Comparison of ENCODE assay signal across 9 mouse cellular contexts in the genomic region with DNA sequence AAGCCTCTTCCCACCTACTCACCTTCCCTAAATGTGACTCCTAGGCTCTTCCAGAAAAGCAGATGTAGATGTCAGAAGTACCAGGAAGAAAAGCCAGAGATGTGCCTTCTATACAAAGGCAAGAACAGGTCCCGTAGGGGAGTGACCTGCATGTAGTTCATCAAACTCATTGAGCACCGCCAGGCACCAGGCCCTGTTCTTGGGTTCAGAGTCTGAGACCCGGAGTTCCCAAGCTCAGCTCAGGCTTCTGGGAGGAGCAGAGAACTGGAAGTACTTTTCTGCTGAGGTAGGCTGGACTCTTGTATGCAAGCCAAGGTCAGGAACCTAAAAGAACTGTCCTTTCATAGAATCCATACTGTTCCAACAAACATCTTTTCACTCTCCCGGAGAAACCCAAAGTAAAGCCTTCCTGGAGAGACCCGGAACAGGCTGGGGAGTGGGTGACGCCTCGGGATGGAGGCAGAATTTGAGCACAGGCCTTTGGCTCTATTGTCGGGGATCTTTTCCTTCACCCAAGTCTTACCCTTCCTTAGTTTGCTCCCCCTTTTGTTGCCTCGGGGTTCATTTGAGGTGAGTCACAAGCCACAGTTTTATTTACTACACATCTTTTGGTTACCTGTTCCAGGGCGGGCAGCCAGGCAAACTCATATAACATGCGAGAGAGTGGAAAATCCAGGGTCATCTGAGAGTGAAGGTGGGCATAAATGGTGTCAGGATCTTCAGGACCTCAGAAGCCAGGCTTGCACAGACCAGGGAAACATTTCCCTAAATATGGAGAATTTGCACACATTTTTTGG. TPM values are rescaled to one million over a fixed set of nuclear protein-coding genes. Genes with fewer than 3 reads are reported as not detected.
DNase-seq lines count a peak whose midpoint lies in the region; ATAC-seq and TF ChIP-seq lines count a peak whose summit lies in the region.
"Had no signal": no experiment of that assay in that cellular context is flagged by ENCODE, and none has a peak within 500 bp of the region (broad histone marks: within the 10 kb centered on the region; RNA-seq: fewer than 3 reads in every experiment).

No protein-coding gene starts in this region.

- H3K9ac ChIP-seq in MEL (ENCODE audit: control insufficient read depth, low read depth, low read length, poor library complexity, severe bottlenecking): peak overlapping the region; percentile 84
- no peak overlapping the region for H3K9ac ChIP-seq in forebrain, postnatal 0 days
- H3K9ac ChIP-seq in kidney, embryonic 14.5 days (ENCODE audit: low read depth, low read length): no peak overlapping the region
- H3K9ac ChIP-seq in midbrain, embryonic 16.5 days (ENCODE audit: low read depth, low read length): peak overlapping the region; percentile 91; the same call in 1 of the 2 replicates

- DNase-seq in MEL (ENCODE audit: low read depth, low spot score): no peak
- DNase-seq in forebrain, postnatal 0 days: no peak
- DNase-seq in urinary bladder, postnatal 10 days (ENCODE audit: low spot score): no peak
- DNase-seq in urinary bladder, adult 2 months (ENCODE audit: low spot score): no peak

- peaks cover 27% of the 10 kb centered on the region for H3K36me3 ChIP-seq in erythroblast, embryonic 14.5 days (ENCODE audit: control insufficient read depth)
- peaks cover 0 to 32% of the 10 kb centered on the region in 2 experiments; a peak in 2 of 4 replicates for H3K36me3 ChIP-seq in MEL (ENCODE audit: control insufficient read depth in 1 of 2, insufficient read depth in 2 of 2, low read length in 2 of 2)
- H3K36me3 ChIP-seq in forebrain, postnatal 0 days (ENCODE audit: insufficient read depth): no peaks in the 10 kb centered on the region
- H3K36me3 ChIP-seq in kidney, embryonic 14.5 days (ENCODE audit: control insufficient read depth, insufficient read depth, low read length): no peaks in the 10 kb centered on the region
- no peaks in the 10 kb centered on the region for H3K36me3 ChIP-seq in midbrain, embryonic 16.5 days (ENCODE audit: control insufficient read depth, insufficient read depth, low read length)

- no peak for ATAC-seq in erythroblast, adult 5-6 weeks (replicated peaks; ENCODE audit: low FRiP score, poor library complexity, severe bottlenecking)
- no peak for ATAC-seq in forebrain, postnatal 0 days
- no peak for ATAC-seq in kidney, embryonic 14.5 days (ENCODE audit: low FRiP score, low TSS enrichment)
- no peak for ATAC-seq in midbrain, embryonic 16.5 days

- peak overlapping the region; percentile 66 for H3K4me2 ChIP-seq in forebrain, postnatal 0 days (ENCODE audit: low read depth)
- H3K4me2 ChIP-seq in kidney, embryonic 14.5 days (replicated peaks; ENCODE audit: low read depth, low read length): peak overlapping the region; percentile 66
- peak overlapping the region; percentile 90 for H3K4me2 ChIP-seq in midbrain, embryonic 16.5 days (ENCODE audit: low read length)

- peaks cover 76% of the 10 kb centered on the region for H3K4me1 ChIP-seq in erythroblast, embryonic 14.5 days (ENCODE audit: control insufficient read depth)
- H3K4me1 ChIP-seq in MEL (ENCODE audit: control insufficient read depth in 1 of 2, insufficient read depth in 2 of 2, low read length in 2 of 2): peaks cover 15 to 30% of the 10 kb centered on the region in 2 experiments
- peaks cover 14% of the 10 kb centered on the region; the same call in 1 of the 2 replicates for H3K4me1 ChIP-seq in forebrain, postnatal 0 days (ENCODE audit: insufficient read depth)
- peaks cover 13% of the 10 kb centered on the region for H3K4me1 ChIP-seq in kidney, embryonic 14.5 days (ENCODE audit: control insufficient read depth, insufficient read depth, low read length)
- H3K4me1 ChIP-seq in midbrain, embryonic 16.5 days (ENCODE audit: control insufficient read depth, insufficient read depth, low read length): peaks cover 22% of the 10 kb centered on the region

- peak overlapping the region; percentile 95 for H3K4me3 ChIP-seq in erythroblast, embryonic 14.5 days (replicated peaks)
- peak overlapping the region; percentile 52 to 65; a peak in 3 of 4 replicates for H3K4me3 ChIP-seq in MEL (ENCODE audit: control insufficient read depth in 1 of 2, insufficient read depth in 1 of 2, low read depth in 2 of 2, low read length in 2 of 2)
- peak overlapping the region; percentile 85; the same call in 1 of the 2 replicates for H3K4me3 ChIP-seq in forebrain, postnatal 0 days (ENCODE audit: low read depth, low read length)
- H3K4me3 ChIP-seq in kidney, embryonic 14.5 days (ENCODE audit: low read length): no peak overlapping the region
- no peak overlapping the region; the same call in 1 of the 2 replicates for H3K4me3 ChIP-seq in midbrain, embryonic 16.5 days (ENCODE audit: low read depth, low read length)

- no peaks in the 10 kb centered on the region for H3K9me3 ChIP-seq in erythroblast, embryonic 14.5 days (ENCODE audit: control insufficient read depth, low read length)
- H3K9me3 ChIP-seq in MEL (replicated peaks; ENCODE audit: insufficient read depth, low read length): no peaks in the 10 kb centered on the region
- H3K9me3 ChIP-seq in forebrain, postnatal 0 days (ENCODE audit: low read length): no peaks in the 10 kb centered on the region
- no peaks in the 10 kb centered on the region for H3K9me3 ChIP-seq in kidney, embryonic 14.5 days (ENCODE audit: control insufficient read depth, low read length)
- no peaks in the 10 kb centered on the region for H3K9me3 ChIP-seq in midbrain, embryonic 16.5 days (replicated peaks; ENCODE audit: control insufficient read depth, low read length, poor library complexity, severe bottlenecking)

- no peak for TF ChIP-seq POLR2A in MEL (IDR thresholded peaks at IDR 0.05; ENCODE audit: control insufficient read depth in 1 of 2, insufficient read depth in 1 of 2, low read depth in 1 of 2, low read length in 2 of 2, poor library complexity in 1 of 2)

- peaks cover 25% of the 10 kb centered on the region for H3K27me3 ChIP-seq in erythroblast, embryonic 14.5 days (ENCODE audit: control insufficient read depth)
- H3K27me3 ChIP-seq in MEL (ENCODE audit: control insufficient read depth in 1 of 2, insufficient read depth in 2 of 2, low read length in 2 of 2): no peaks in the 10 kb centered on the region
- H3K27me3 ChIP-seq in forebrain, postnatal 0 days (ENCODE audit: insufficient read depth, low read length): no peaks in the 10 kb centered on the region
- no peaks in the 10 kb centered on the region for H3K27me3 ChIP-seq in kidney, embryonic 14.5 days (ENCODE audit: control insufficient read depth, insufficient read depth, low read length)
- no peaks in the 10 kb centered on the region for H3K27me3 ChIP-seq in midbrain, embryonic 16.5 days (ENCODE audit: control insufficient read depth, insufficient read depth, low read depth, low read length)
- H3K27me3 ChIP-seq: Patski had no signal

- no peak for TF ChIP-seq CTCF in MEL (IDR thresholded peaks at IDR 0.05 in 2 of 3, conservative IDR thresholded peaks at IDR 0.05 in 1 of 3; ENCODE audit: control insufficient read depth in 1 of 3, insufficient read depth in 1 of 3, low read depth in 2 of 3, low read length in 3 of 3, poor library complexity in 1 of 3, severe bottlenecking in 1 of 3)
- no peak for TF ChIP-seq CTCF in forebrain, postnatal 0 days (IDR thresholded peaks at IDR 0.05; ENCODE audit: low read depth)

- no peak for TF ChIP-seq EP300 in MEL (IDR thresholded peaks at IDR 0.05; ENCODE audit: low read depth in 1 of 2, low read length in 2 of 2)

- 79% methylated on average over 11 of the region's 11 CpGs for WGBS in forebrain, postnatal 0 days
- WGBS in kidney, embryonic 14.5 days: 75% methylated on average over 11 of the region's 11 CpGs
- 81% methylated on average over 11 of the region's 11 CpGs for WGBS in midbrain, embryonic 16.5 days

- H3K27ac ChIP-seq in MEL (ENCODE audit: control insufficient read depth, low read depth, low read length): no peak overlapping the region; the same call in 1 of the 2 replicates
- H3K27ac ChIP-seq in forebrain, postnatal 0 days (ENCODE audit: low read depth, low read length): peak overlapping the region; percentile 91; the same call in 1 of the 2 replicates
- no peak overlapping the region for H3K27ac ChIP-seq in kidney, embryonic 14.5 days (ENCODE audit: low read depth, low read length)
- H3K27ac ChIP-seq in midbrain, embryonic 16.5 days (ENCODE audit: low read length): peak overlapping the region; percentile 95

- no peak for TF ChIP-seq RAD21 in MEL (IDR thresholded peaks at IDR 0.05; ENCODE audit: low read depth, low read length)

- peaks cover 34% of the 10 kb centered on the region for H3K79me2 ChIP-seq in MEL (ENCODE audit: control insufficient read depth, insufficient read depth, low read length, poor library complexity)

TF ChIP-seq in MEL, 35 proteins besides CTCF, POLR2A, EP300 and RAD21 (continues in another document):
- no peak for TF ChIP-seq BHLHE40 (IDR thresholded peaks at IDR 0.05; ENCODE audit: borderline replicate concordance, low read depth, low read length)

RNA-seq across cellular contexts. Expression of a gene that starts 0.9 kb away (rescaled TPM):
- 1.6 and 2.0 TPM in 2 replicates for polyA plus RNA-seq in erythroblast, embryonic 14.5 days (2012)
- total RNA-seq in erythroblast, adult 5-6 weeks (2015; ENCODE audit: low replicate concordance): 121 and 122 TPM in 2 replicates
- total RNA-seq in erythroblast, adult 5-6 weeks (2017; ENCODE audit: low replicate concordance): 221 and 226 TPM in 2 replicates
- 15.9 and 18.9 TPM in 2 replicates for total RNA-seq in MEL (2012; rRNA removed)
- 10 to 100 TPM in 1 of 2 experiments, not detected in 1; 31.1 TPM for polyA plus RNA-seq in MEL (2012; ENCODE audit: insufficient read depth in 1 of 2, insufficient read length in 2 of 2, low read depth in 1 of 2, low replicate concordance in 2 of 2, missing spikeins in 1 of 2)
- total RNA-seq in forebrain, postnatal 0 days (2014; rRNA removed): 84.7 and 105 TPM in 2 replicates
- polyA plus RNA-seq in forebrain, postnatal 0 days (2015; fragmentation: Nextera tagmentation; extraction: Ambion mirVana): 23.3 and 27.4 TPM in 2 replicates
- 17.7 and 30.7 TPM in 2 replicates for polyA plus RNA-seq in kidney, embryonic 14.5 days (2014; fragmentation: Nextera tagmentation; extraction: Ambion mirVana)
- 40.6 and 43.5 TPM in 2 replicates for polyA plus RNA-seq in midbrain, embryonic 16.5 days (2015; fragmentation: Nextera tagmentation; extraction: Ambion mirVana)
- polyA plus RNA-seq in urinary bladder, adult 2 months (2012; rRNA removed): 27.9 and 35.3 TPM in 2 replicates

RNA-seq across cellular contexts. Expression of a gene that starts 51.7 kb away (rescaled TPM):
- 3.2 and 3.5 TPM in 2 replicates for polyA plus RNA-seq in erythroblast, embryonic 14.5 days (2012)
- total RNA-seq in erythroblast, adult 5-6 weeks (2015; ENCODE audit: low replicate concordance): 2.3 TPM in 2 replicates
- 8.3 and 10.0 TPM in 2 replicates for total RNA-seq in erythroblast, adult 5-6 weeks (2017; ENCODE audit: low replicate concordance)
- total RNA-seq in MEL (2012; rRNA removed): 27.9 and 32.9 TPM in 2 replicates
- 10 to 100 TPM in 1 of 2 experiments, not detected in 1; 29.8 TPM for polyA plus RNA-seq in MEL (2012; ENCODE audit: insufficient read depth in 1 of 2, insufficient read length in 2 of 2, low read depth in 1 of 2, low replicate concordance in 2 of 2, missing spikeins in 1 of 2)
- 23.6 and 23.8 TPM in 2 replicates for total RNA-seq in forebrain, postnatal 0 days (2014; rRNA removed)
- 32.7 and 36.2 TPM in 2 replicates for polyA plus RNA-seq in forebrain, postnatal 0 days (2015; fragmentation: Nextera tagmentation; extraction: Ambion mirVana)
- polyA plus RNA-seq in kidney, embryonic 14.5 days (2014; fragmentation: Nextera tagmentation; extraction: Ambion mirVana): 26.1 and 26.7 TPM in 2 replicates
- polyA plus RNA-seq in midbrain, embryonic 16.5 days (2015; fragmentation: Nextera tagmentation; extraction: Ambion mirVana): 29.0 and 29.3 TPM in 2 replicates
- polyA plus RNA-seq in urinary bladder, adult 2 months (2012; rRNA removed): 19.0 and 26.2 TPM in 2 replicates

Comparison
In these comparisons a context has a peak if more than half of its experiments do, and no peak if none do; other contexts are left out.
1. H3K4me3 ChIP-seq: peak in erythroblast, embryonic 14.5 days (single experiment), MEL (2 of 2) and forebrain, postnatal 0 days (single experiment); none in kidney, embryonic 14.5 days (single experiment) and midbrain, embryonic 16.5 days (single experiment).
2. H3K27ac ChIP-seq: peak in forebrain, postnatal 0 days (single experiment) and midbrain, embryonic 16.5 days (single experiment); none in MEL (single experiment) and kidney, embryonic 14.5 days (single experiment).
3. H3K9ac ChIP-seq: peak in MEL (single experiment) and midbrain, embryonic 16.5 days (single experiment); none in forebrain, postnatal 0 days (single experiment) and kidney, embryonic 14.5 days (single experiment).
4. Peak in every context shown above with its lines, with median percentiles within 50 percentile points of each other: H3K4me2 ChIP-seq.